Mouse (Mus musculus) retina, postnatal 7 days (tissue): ENCODE measurements at regions not wholly inside any gene's neighbourhood (a gene's known extent, or its start where the extent isn't known, plus 50 kb on each side); places are given as distances from the start of the nearest gene placed in this dataset.

ENCODE experiments used
- DNase-seq: peaks from one replicate; pipeline ENCODE4 v3.0.0-alpha.2; 2012; ENCODE audit warnings: low read depth, low spot score

GRCm38 (mm10) chr4:142303374-142304020, 64.3 kb upstream of the Kazn start:
- peak; percentile 17 for DNase-seq

GRCm38 (mm10) chr4:142302724-142303120, 63.5 kb upstream of the Kazn start:
- DNase-seq = no peak

GRCm38 (mm10) chr4:142302041-142302723, 63.0 kb upstream of the Kazn start:
- DNase-seq = peak; percentile 13

- no peak for DNase-seq
Measured at GRCm38 (mm10) chr4:142298770-142299337, 59.7 kb upstream of the Kazn start.

- DNase-seq = no peak
Measured at GRCm38 (mm10) chr4:142292760-142293159, 53.6 kb upstream of the Kazn start.

- no peak for DNase-seq
Measured at GRCm38 (mm10) chr4:142292334-142292733, 53.1 kb upstream of the Kazn start.

GRCm38 (mm10) chr4:142291366-142291765, 52.2 kb upstream of the Kazn start:
- DNase-seq = no peak
